Mouse (Mus musculus) brown adipose tissue, adult 24 weeks (tissue): Measurements from ENCODE around the gene Sox2. TPM values are rescaled to one million over a fixed set of nuclear protein-coding genes. Genes with fewer than 3 reads are reported as not detected.

Source experiments
- H3K27ac ChIP-seq: fragments of 200-500 bp; replicated peaks from 2 replicates; pipeline ENCODE4 v1.5.1; 2012; ENCODE audit warnings: low read depth, mild to moderate bottlenecking, low read length
- H3K4me1 ChIP-seq: fragments of 200-500 bp; 2 replicates; pipeline ENCODE4 v1.6.1; 2012; ENCODE audit warnings: low read length, mixed read lengths; ENCODE audit not compliant: control insufficient read depth, insufficient read depth, insufficient read length
- H3K4me3 ChIP-seq: fragments of 200-500 bp; 2 replicates; pipeline ENCODE4 v1.5.1; 2012; ENCODE audit warnings: low read depth, mild to moderate bottlenecking, low read length, moderate library complexity; ENCODE audit not compliant: insufficient read depth
- polyA plus RNA-seq: library from polyadenylated mRNA; stranded (reverse); fragments of >200 nt; gene quantifications from 2 replicates; pipeline ENCODE4 v1.2.4, GENCODE M21; 2012; ENCODE audit not compliant: missing spikeins, insufficient read depth, insufficient read length

Gene Sox2
- polyA plus RNA-seq, 1 experiment = not detected

GRCm38 (mm10) chr3:34662008-34662711, 12.0 kb downstream of the Sox2 start:
- Histone ChIP-seq H3K4me1 (peaks cover 3% of the 10 kb centered on the region; the same call in 1 of the 2 replicates), H3K4me3 (no peak overlapping the region), H3K27ac (no peak overlapping the region)

- H3K27ac ChIP-seq = no peak overlapping the region
- H3K4me3 ChIP-seq = peak overlapping the region; percentile 29
- H3K4me1 ChIP-seq = peaks cover 3% of the 10 kb centered on the region; the same call in 1 of the 2 replicates
Measured at GRCm38 (mm10) chr3:34662712-34663655, 12.8 kb downstream of the Sox2 start.

GRCm38 (mm10) chr3:34663701-34664635, 13.8 kb downstream of the Sox2 start:
- Histone ChIP-seq H3K4me1 (peaks cover 3% of the 10 kb centered on the region; the same call in 1 of the 2 replicates), H3K27ac (no peak overlapping the region), H3K4me3 (peak overlapping the region; percentile 49)

GRCm38 (mm10) chr3:34664636-34665531, 14.7 kb downstream of the Sox2 start:
- H3K4me1 ChIP-seq = peaks cover 3% of the 10 kb centered on the region; the same call in 1 of the 2 replicates
- peak overlapping the region; percentile 49 for H3K4me3 ChIP-seq
- no peak overlapping the region for H3K27ac ChIP-seq

- peaks cover 3% of the 10 kb centered on the region; the same call in 1 of the 2 replicates for H3K4me1 ChIP-seq
- no peak overlapping the region for H3K27ac ChIP-seq
Measured at GRCm38 (mm10) chr3:34665751-34666665, 15.8 kb downstream of the Sox2 start.

GRCm38 (mm10) chr3:34667180-34667579, 17.0 kb downstream of the Sox2 start:
- H3K27ac ChIP-seq = no peak overlapping the region
- no peak overlapping the region for H3K4me3 ChIP-seq
- peaks cover 3% of the 10 kb centered on the region; the same call in 1 of the 2 replicates for H3K4me1 ChIP-seq

More at GRCm38 (mm10) chr3:34665751-34666665, 15.8 kb downstream of the Sox2 start:
- H3K4me3 ChIP-seq = no peak overlapping the region

GRCm38 (mm10) chr3:34667881-34668817, 17.9 kb downstream of the Sox2 start:
- H3K4me3 ChIP-seq = no peak overlapping the region

GRCm38 (mm10) chr3:34671024-34671660, 20.9 kb downstream of the Sox2 start:
- H3K4me3 ChIP-seq = no peak overlapping the region
- no peak overlapping the region for H3K27ac ChIP-seq
- no peaks in the 10 kb centered on the region for H3K4me1 ChIP-seq

More at GRCm38 (mm10) chr3:34667881-34668817, 17.9 kb downstream of the Sox2 start:
- Histone ChIP-seq H3K27ac (no peak overlapping the region), H3K4me1 (peaks cover 2% of the 10 kb centered on the region; the same call in 1 of the 2 replicates)

- Histone ChIP-seq H3K4me3 (no peak overlapping the region), H3K4me1 (no peaks in the 10 kb centered on the region), H3K27ac (no peak overlapping the region)
Measured at GRCm38 (mm10) chr3:34678840-34679239, 28.6 kb downstream of the Sox2 start.

- H3K4me1 ChIP-seq = no peaks in the 10 kb centered on the region
- H3K4me3 ChIP-seq = no peak overlapping the region
- no peak overlapping the region for H3K27ac ChIP-seq
Measured at GRCm38 (mm10) chr3:34679439-34679838, 29.2 kb downstream of the Sox2 start.

- H3K27ac ChIP-seq = no peak overlapping the region
- H3K4me1 ChIP-seq = no peaks in the 10 kb centered on the region
- no peak overlapping the region for H3K4me3 ChIP-seq
Measured at GRCm38 (mm10) chr3:34679921-34680320, 29.7 kb downstream of the Sox2 start.

GRCm38 (mm10) chr3:34688072-34688471, 37.9 kb downstream of the Sox2 start:
- Histone ChIP-seq H3K27ac (no peak overlapping the region), H3K4me3 (no peak overlapping the region), H3K4me1 (no peaks in the 10 kb centered on the region)
